Mouse (Mus musculus) bone marrow, adult 2 months (tissue): ENCODE results near the gene Wdr41.

Experiments used
- CTCF ChIP-seq: fragments of 200-500 bp; IDR thresholded peaks from 2 replicates; pipeline ENCODE4 v1.5.1; 2011; ENCODE audit warnings: low read length, control low read depth; ENCODE audit not compliant: control insufficient read depth, insufficient read depth
- POLR2A ChIP-seq: fragments of 200-500 bp; IDR thresholded peaks from 2 replicates; pipeline ENCODE4 v1.6.1; 2011; ENCODE audit warnings: low read depth, mild to moderate bottlenecking, control low read depth, low read length, borderline replicate concordance; ENCODE audit not compliant: control insufficient read depth

GRCm38 (mm10) chr13:95058885-95059284 is 82.7 kb downstream of the Wdr41 start:
- no peak for TF ChIP-seq CTCF
- TF ChIP-seq POLR2A = no peak
